Mouse (Mus musculus) stomach, adult 2 months (tissue): ENCODE results near the gene Slc25a19. TPM values are rescaled to one million over a fixed set of nuclear protein-coding genes. Genes with fewer than 3 reads are reported as not detected.

Source experiments
- polyA plus RNA-seq: library from polyadenylated mRNA; depleted of rRNA; stranded (reverse); fragments of >200 nt; gene quantifications from 2 replicates; pipeline ENCODE4 v1.2.3, GENCODE M21; 2012; rRNA removed

Gene Slc25a19
- 10.9 and 14.6 TPM in 2 replicates for polyA plus RNA-seq

GRCm38 (mm10) chr11:115627705-115628464 is at the start of gene Slc25a19:
Gene Slc25a19 (minus strand): TSS chr11:115628295.

GRCm38 (mm10) chr11:115612410-115613137 is 15.5 kb downstream of the Slc25a19 start, which contains the start of gene Mif4gd:
Gene Mif4gd (minus strand): TSS chr11:115612969.

DNA sequence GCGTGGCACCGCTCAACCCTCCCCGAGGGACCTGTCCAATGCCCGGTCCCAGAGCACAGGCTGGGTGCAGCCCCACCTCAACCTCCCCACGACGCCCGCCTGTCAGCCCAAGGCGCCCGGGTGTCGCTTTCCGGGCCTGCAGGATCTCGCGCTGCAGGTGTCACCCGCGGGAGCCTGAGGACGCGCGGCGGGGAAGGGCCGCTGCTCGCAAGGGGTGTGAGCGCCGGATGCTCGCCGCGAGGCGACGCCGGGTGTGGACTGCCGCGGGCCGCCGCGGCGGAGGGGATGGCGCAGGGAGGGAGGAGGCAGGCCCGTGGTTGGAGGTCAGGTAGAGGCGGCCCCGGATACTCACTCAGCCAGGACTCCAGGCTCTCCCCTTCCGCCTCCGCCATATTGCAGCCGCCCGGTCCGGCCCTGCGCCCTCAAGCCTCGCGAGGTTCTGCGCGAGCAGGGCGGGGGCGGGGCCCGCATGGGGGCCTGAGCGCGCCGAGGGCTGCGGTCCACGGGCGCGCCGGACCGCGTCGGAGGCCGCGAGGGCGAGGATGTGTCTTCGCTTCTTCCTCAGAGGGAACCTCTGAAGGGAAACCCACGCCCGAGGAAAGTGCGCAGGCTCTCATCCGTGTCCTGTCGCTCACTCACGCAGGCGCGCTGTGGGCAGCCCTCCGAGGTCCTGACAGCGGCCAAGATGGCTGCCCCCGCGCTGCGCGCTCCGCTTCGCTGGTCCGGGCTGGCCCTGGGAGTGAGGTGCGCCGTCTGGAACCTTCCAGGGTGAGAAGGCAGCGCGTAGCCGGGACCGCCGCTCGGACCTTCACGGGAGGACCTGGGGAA is 24.4 kb downstream of the Slc25a19 start, which contains the start of the genes Mrps7 and Gga3:
TSS of gene Mrps7 (plus strand) at position 450 of the 828 bp plus-strand sequence.
TSS of gene Gga3 (minus strand) at position 576 of the 828 bp plus-strand sequence.

Other genes with a start within 250 kb of the Slc25a19 start
- gene Cdr2l, start 246.4 kb downstream of the Slc25a19 start, polyA plus RNA-seq, result 4.8 and 5.7 TPM in 2 replicates
- gene Mrpl58, start 224.5 kb downstream of the Slc25a19 start, polyA plus RNA-seq, result 36.6 and 39.3 TPM in 2 replicates
- gene Atp5h, start 208.3 kb downstream of the Slc25a19 start, polyA plus RNA-seq, result 14.7 and 18.0 TPM in 2 replicates
- gene Kctd2, start 208.2 kb downstream of the Slc25a19 start, polyA plus RNA-seq, result 12.6 and 14.1 TPM in 2 replicates
- 0.16 and 0.19 TPM in 2 replicates for gene Trim80, start 187.8 kb downstream of the Slc25a19 start, polyA plus RNA-seq
- 25.7 and 34.8 TPM in 2 replicates for gene Slc16a5, start 165.8 kb downstream of the Slc25a19 start, polyA plus RNA-seq
- gene Armc7, start 152.6 kb downstream of the Slc25a19 start, polyA plus RNA-seq, result 6.0 and 11.3 TPM in 2 replicates
- gene Nt5c, start 136.4 kb downstream of the Slc25a19 start, polyA plus RNA-seq, result 32.8 and 35.6 TPM in 2 replicates
- 192 and 238 TPM in 2 replicates for gene Jpt1, start 113.9 kb downstream of the Slc25a19 start, polyA plus RNA-seq
- 5.7 and 7.7 TPM in 2 replicates for gene Sumo2, start 92.0 kb downstream of the Slc25a19 start, polyA plus RNA-seq
- gene Nup85, start 63.9 kb downstream of the Slc25a19 start, polyA plus RNA-seq, result 12.5 and 15.1 TPM in 2 replicates
- gene Mrps7, start 24.4 kb downstream of the Slc25a19 start, polyA plus RNA-seq, result 7.9 and 9.3 TPM in 2 replicates
- 6.8 and 15.8 TPM in 2 replicates for gene Gga3, start 24.2 kb downstream of the Slc25a19 start, polyA plus RNA-seq
- gene Mif4gd, start 15.3 kb downstream of the Slc25a19 start, polyA plus RNA-seq, result 34.3 and 37.0 TPM in 2 replicates
- 14.7 and 17.2 TPM in 2 replicates for gene Grb2, start 80.3 kb upstream of the Slc25a19 start, polyA plus RNA-seq
- gene Tmem94, start 137.1 kb upstream of the Slc25a19 start, polyA plus RNA-seq, result 43.3 and 44.3 TPM in 2 replicates
- gene Caskin2, start 185.3 kb upstream of the Slc25a19 start, polyA plus RNA-seq, result 26.5 and 26.7 TPM in 2 replicates
- 29.9 and 48.0 TPM in 2 replicates for gene Tsen54, start 186.4 kb upstream of the Slc25a19 start, polyA plus RNA-seq
- 187 and 224 TPM in 2 replicates for gene Llgl2, start 195.8 kb upstream of the Slc25a19 start, polyA plus RNA-seq
- 25.2 and 34.4 TPM in 2 replicates for gene Myo15b, start 230.1 kb upstream of the Slc25a19 start, polyA plus RNA-seq